Mouse (Mus musculus) hindbrain, embryonic 11.5 days (tissue): ENCODE measurements around the gene Odf3l2. TPM values are rescaled to one million over a fixed set of nuclear protein-coding genes. Genes with fewer than 3 reads are reported as not detected.

Source experiments
- ATAC-seq: fragments of 200-750 bp; cut with Nextera tagmentation; 2 replicates; pipeline ENCODE4 v1.8.0; 2017; ENCODE audit warnings: mild to moderate bottlenecking, moderate TSS enrichment, moderate library complexity; ENCODE audit not compliant: low FRiP score
- DNase-seq: peaks from one replicate; pipeline ENCODE4 v3.0.0-alpha.2; 2015; ENCODE audit warnings: low spot score
- H3K27ac ChIP-seq: fragments of 300-500 bp; sonication (generic); 2 replicates; pipeline ENCODE4 v1.5.1; 2014; ENCODE audit warnings: mild to moderate bottlenecking, low read depth, low read length
- H3K27me3 ChIP-seq: fragments of 300-500 bp; sonication (generic); 2 replicates; pipeline ENCODE4 v1.6.1; 2014; ENCODE audit warnings: mild to moderate bottlenecking, low read length, moderate library complexity, mixed read lengths; ENCODE audit not compliant: control insufficient read depth, insufficient read depth
- H3K36me3 ChIP-seq: fragments of 300-500 bp; sonication (generic); 2 replicates; pipeline ENCODE4 v1.6.1; 2014; ENCODE audit warnings: mild to moderate bottlenecking, low read length, moderate library complexity, mixed read lengths; ENCODE audit not compliant: control insufficient read depth, insufficient read depth
- H3K4me1 ChIP-seq: fragments of 300-500 bp; sonication (generic); replicated peaks from 2 replicates; pipeline ENCODE4 v1.6.1; 2014; ENCODE audit warnings: low read length, mixed read lengths; ENCODE audit not compliant: control insufficient read depth, insufficient read depth
- H3K4me2 ChIP-seq: fragments of 300-500 bp; sonication (generic); replicated peaks from 2 replicates; pipeline ENCODE4 v1.6.1; 2014; ENCODE audit warnings: mild to moderate bottlenecking, low read depth, low read length
- H3K4me3 ChIP-seq: fragments of 300-500 bp; sonication (generic); 2 replicates; pipeline ENCODE4 v1.5.1; 2014; ENCODE audit warnings: low read depth, low read length
- H3K9ac ChIP-seq: fragments of 300-500 bp; sonication (generic); 2 replicates; pipeline ENCODE4 v1.6.1; 2014; ENCODE audit warnings: low read depth, low read length
- H3K9me3 ChIP-seq: fragments of 300-500 bp; sonication (generic); 2 replicates; pipeline ENCODE4 v1.6.1; 2016; ENCODE audit warnings: low read length; ENCODE audit not compliant: control insufficient read depth
- WGBS: fragments of 180-500 bp; shearing (Covaris S2); extraction: QIAGEN DNeasy Blood & Tissue Kit; methylation state at CpG from one replicate; pipeline ENCODE4 v1.1.7; 2014; 5-methylcytosine and 5-hydroxymethylcytosine counted together
- polyA plus RNA-seq: library from polyadenylated mRNA; unstranded; fragments of >200 nt; fragmentation: Nextera tagmentation; extraction: Ambion mirVana; gene quantifications from 2 replicates; pipeline ENCODE4 v1.2.1, GENCODE M21; 2014

Gene Odf3l2
- polyA plus RNA-seq, 1 experiment from 2014 or later: not detected

DNA sequence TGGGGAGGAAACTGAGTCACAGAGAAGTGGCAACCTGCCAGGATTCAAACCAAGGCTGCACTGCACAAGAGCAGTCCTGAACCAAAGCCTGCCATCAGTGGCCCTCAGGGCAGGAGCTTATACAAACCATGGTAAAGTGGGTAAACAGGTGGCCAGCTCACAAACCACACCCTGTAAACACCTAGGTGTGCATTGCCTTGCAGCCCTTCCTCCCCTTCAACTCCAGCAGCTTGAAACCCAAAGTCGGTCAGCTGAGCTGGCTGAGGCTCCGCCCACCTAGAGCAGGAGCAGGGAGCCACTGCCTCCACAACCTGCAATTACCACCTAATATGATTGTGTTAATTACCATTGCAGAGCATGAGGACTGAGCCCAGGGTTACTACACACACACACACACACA, 37.6 kb downstream of the Odf3l2 start:
- Histone ChIP-seq H3K4me1 (0 out of 2 replicates have a peak, but pooled peaks cover 8% of the 10 kb centered on the region), H3K9me3 (no peaks in the 10 kb centered on the region), H3K36me3 (no peaks in the 10 kb centered on the region), H3K27me3 (peaks cover 14% of the 10 kb centered on the region), H3K4me3 (no peak overlapping the region), H3K4me2 (no peak overlapping the region), H3K9ac (no peak overlapping the region), H3K27ac (no peak overlapping the region)
- WGBS: 52% methylated on average over 2 of the region's 2 CpGs
- ATAC-seq (no peak), DNase-seq (no peak)

DNA sequence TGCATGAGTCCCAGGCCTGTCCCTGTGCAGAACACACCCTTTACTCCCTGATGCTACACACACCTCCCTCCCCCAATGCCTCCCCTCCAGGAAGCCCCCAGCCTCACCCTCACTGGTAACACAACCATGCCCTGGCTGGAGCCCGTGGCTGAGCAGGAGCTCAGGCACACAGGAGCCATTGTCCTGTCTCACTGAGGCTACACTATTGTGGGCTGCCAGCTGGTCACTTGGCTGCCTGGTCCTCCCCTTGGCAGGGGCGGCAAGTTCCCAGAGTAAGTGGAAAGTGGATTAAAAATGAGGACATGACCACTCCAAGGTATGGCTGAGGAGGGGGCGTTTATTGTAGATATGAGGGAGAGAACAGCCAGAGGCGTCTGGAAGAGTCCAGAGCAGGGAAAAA, 39.0 kb downstream of the Odf3l2 start:
- no peak for DNase-seq
- ATAC-seq: no peak
- H3K4me3 ChIP-seq: no peak overlapping the region
- WGBS: 75% methylated on average over 4 of the region's 4 CpGs
- H3K9ac ChIP-seq: no peak overlapping the region
- H3K4me1 ChIP-seq: no peaks in the 10 kb centered on the region
- H3K9me3 ChIP-seq: no peaks in the 10 kb centered on the region
- H3K4me2 ChIP-seq: no peak overlapping the region
- H3K27me3 ChIP-seq: peaks cover 2% of the 10 kb centered on the region; the same call in 1 of the 2 replicates
- no peaks in the 10 kb centered on the region for H3K36me3 ChIP-seq
- H3K27ac ChIP-seq: no peak overlapping the region

GRCm38 (mm10) chr10:79597936-79598230, 47.7 kb downstream of the Odf3l2 start:
- no peak overlapping the region for H3K27ac ChIP-seq
- H3K27me3 ChIP-seq: 0 out of 2 replicates have a peak, but pooled peaks cover 4% of the 10 kb centered on the region
- 70% methylated on average over 4 of the region's 4 CpGs for WGBS
- no peak overlapping the region for H3K4me3 ChIP-seq
- no peaks in the 10 kb centered on the region for H3K9me3 ChIP-seq
- no peak for DNase-seq
- no peaks in the 10 kb centered on the region for H3K4me1 ChIP-seq
- no peak for ATAC-seq
- no peak overlapping the region for H3K9ac ChIP-seq
- H3K4me2 ChIP-seq: no peak overlapping the region
- no peaks in the 10 kb centered on the region for H3K36me3 ChIP-seq

- no peak overlapping the region for H3K9ac ChIP-seq
- no peak overlapping the region for H3K4me3 ChIP-seq
- H3K36me3 ChIP-seq: no peaks in the 10 kb centered on the region
- no peaks in the 10 kb centered on the region for H3K9me3 ChIP-seq
- ATAC-seq (no peak), DNase-seq (no peak)
- no peak overlapping the region for H3K4me2 ChIP-seq
- H3K27ac ChIP-seq: no peak overlapping the region
- 43% methylated on average over 13 of the region's 13 CpGs for WGBS
- H3K27me3 ChIP-seq: 0 out of 2 replicates have a peak, but pooled peaks cover 4% of the 10 kb centered on the region
- H3K4me1 ChIP-seq: no peaks in the 10 kb centered on the region
These were observed 48.2 kb downstream of the Odf3l2 start for GRCm38 (mm10) chr10:79597051-79597935.

GRCm38 (mm10) chr10:79595590-79595929, 50.0 kb downstream of the Odf3l2 start:
- Histone ChIP-seq H3K4me2 (no peak overlapping the region), H3K9ac (no peak overlapping the region), H3K27ac (no peak overlapping the region), H3K4me3 (no peak overlapping the region), H3K9me3 (no peaks in the 10 kb centered on the region), H3K36me3 (no peaks in the 10 kb centered on the region), H3K27me3 (0 out of 2 replicates have a peak, but pooled peaks cover 4% of the 10 kb centered on the region), H3K4me1 (no peaks in the 10 kb centered on the region)
- no peak for DNase-seq
- 64% methylated on average over 8 of the region's 8 CpGs for WGBS
- peak; percentile 47; the same call in 1 of the 2 replicates for ATAC-seq

- DNase-seq (peak; percentile 83), ATAC-seq (peak; percentile 92)
- H3K4me3 ChIP-seq: no peak overlapping the region
- no peaks in the 10 kb centered on the region for H3K9me3 ChIP-seq
- no peaks in the 10 kb centered on the region for H3K4me1 ChIP-seq
- no peak overlapping the region for H3K27ac ChIP-seq
- H3K36me3 ChIP-seq: no peaks in the 10 kb centered on the region
- no peak overlapping the region for H3K9ac ChIP-seq
- WGBS: 18% methylated on average over 17 of the region's 17 CpGs
- H3K4me2 ChIP-seq: no peak overlapping the region
- 0 out of 2 replicates have a peak, but pooled peaks cover 4% of the 10 kb centered on the region for H3K27me3 ChIP-seq
These were observed 50.5 kb downstream of the Odf3l2 start for GRCm38 (mm10) chr10:79594872-79595589.

DNA sequence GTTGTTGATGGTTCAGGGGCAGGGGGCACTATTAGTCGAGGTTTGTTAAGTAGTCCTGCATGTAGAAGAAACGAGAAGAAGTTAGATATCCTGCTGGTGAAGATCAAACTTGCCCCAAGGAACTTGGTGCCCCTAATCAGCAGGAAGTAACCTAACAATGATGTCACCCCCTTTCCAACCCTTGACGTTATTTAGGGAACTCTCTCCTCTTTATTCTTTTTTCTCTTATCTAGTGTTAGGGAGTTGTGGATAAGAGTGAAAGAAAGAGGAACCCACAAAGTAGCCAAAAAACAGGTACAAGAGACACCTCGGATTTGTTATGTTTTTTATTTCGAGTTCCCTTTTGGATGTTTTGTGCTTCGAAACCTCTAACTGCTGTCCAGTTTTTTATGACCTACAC, 51.4 kb downstream of the Odf3l2 start:
- no peak for DNase-seq

DNA sequence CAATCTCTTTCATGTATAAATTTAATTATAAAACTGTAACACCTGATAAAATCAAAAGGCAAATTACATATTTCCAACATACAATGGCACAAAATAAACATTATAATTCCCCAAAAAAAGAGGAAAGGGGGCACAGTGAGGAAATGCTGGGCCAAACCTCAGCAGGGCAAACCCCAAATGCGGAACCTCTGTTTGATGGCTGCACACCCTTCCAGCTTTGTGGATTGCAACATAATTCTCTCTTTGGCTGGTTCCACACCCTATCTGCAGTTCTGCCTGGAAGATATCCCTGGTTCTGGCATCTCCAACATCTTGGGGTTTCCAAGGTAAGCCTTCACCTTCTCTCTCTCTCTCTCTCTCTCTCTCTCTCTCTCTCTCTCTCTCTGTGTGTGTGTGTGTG, 54.8 kb downstream of the Odf3l2 start:
- H3K27ac ChIP-seq: no peak overlapping the region
- H3K4me3 ChIP-seq: no peak overlapping the region
- H3K4me1 ChIP-seq: no peaks in the 10 kb centered on the region
- 0 out of 2 replicates have a peak, but pooled peaks cover 4% of the 10 kb centered on the region for H3K27me3 ChIP-seq
- no peak overlapping the region for H3K9ac ChIP-seq
- H3K4me2 ChIP-seq: no peak overlapping the region
- DNase-seq (no peak), ATAC-seq (no peak)
- H3K9me3 ChIP-seq: no peaks in the 10 kb centered on the region
- no peaks in the 10 kb centered on the region for H3K36me3 ChIP-seq
- WGBS: 93% methylated on average over 1 of the region's 1 CpGs

More for the DNA sequence above, 51.4 kb downstream of the Odf3l2 start:
- Histone ChIP-seq H3K4me3 (no peak overlapping the region), H3K9me3 (no peaks in the 10 kb centered on the region), H3K4me1 (no peaks in the 10 kb centered on the region), H3K4me2 (no peak overlapping the region), H3K36me3 (no peaks in the 10 kb centered on the region), H3K27me3 (0 out of 2 replicates have a peak, but pooled peaks cover 4% of the 10 kb centered on the region), H3K27ac (no peak overlapping the region), H3K9ac (no peak overlapping the region)
- ATAC-seq: no peak
- 58% methylated on average over 6 of the region's 6 CpGs for WGBS
